Mouse (Mus musculus): ENCODE results near the gene Slc1a3. TPM values are rescaled to one million over a fixed set of nuclear protein-coding genes. Genes with fewer than 3 reads are reported as not detected.

Gene Slc1a3
- polyA plus RNA-seq, 2 experiments: 0.27 to 0.39 TPM

GRCm38 (mm10) chr15:8588065-8588464, 122.5 kb downstream of the Slc1a3 start:
- TF ChIP-seq EP300 (IDR thresholded peaks at IDR 0.05; ENCODE audit: low read depth) (no peak), CTCF (IDR thresholded peaks at IDR 0.05; ENCODE audit: low read depth) (no peak)
- no peaks in the 10 kb centered on the region for H3K4me1 ChIP-seq (replicated peaks; ENCODE audit: control insufficient read depth in 2 of 2, insufficient read depth in 2 of 2, low read length in 1 of 2)
- WGBS (ENCODE audit: insufficient replicate concordance): 65% methylated on average over 5 of the region's 5 CpGs
- H3K9ac ChIP-seq (replicated peaks): no peak overlapping the region
- H3K27ac ChIP-seq: no peak overlapping the region
- no peak overlapping the region for H3K4me2 ChIP-seq (ENCODE audit: low read depth)
- H3K9me3 ChIP-seq (ENCODE audit: control insufficient read depth, low read length): no peaks in the 10 kb centered on the region
- H3K27me3 ChIP-seq (ENCODE audit: control insufficient read depth, insufficient read depth, low read length): no peaks in the 10 kb centered on the region
- ATAC-seq (ENCODE audit: insufficient read depth): no peak
- no peak for DNase-seq (ENCODE audit: low read depth in 3 of 3, low spot score in 3 of 3)
- H3K4me3 ChIP-seq (ENCODE audit: insufficient read depth in 1 of 2, low read depth in 2 of 2, low read length in 2 of 2): no peak overlapping the region
- H3K36me3 ChIP-seq (replicated peaks; ENCODE audit: control insufficient read depth, insufficient read depth, low read depth): no peaks in the 10 kb centered on the region

DNA sequence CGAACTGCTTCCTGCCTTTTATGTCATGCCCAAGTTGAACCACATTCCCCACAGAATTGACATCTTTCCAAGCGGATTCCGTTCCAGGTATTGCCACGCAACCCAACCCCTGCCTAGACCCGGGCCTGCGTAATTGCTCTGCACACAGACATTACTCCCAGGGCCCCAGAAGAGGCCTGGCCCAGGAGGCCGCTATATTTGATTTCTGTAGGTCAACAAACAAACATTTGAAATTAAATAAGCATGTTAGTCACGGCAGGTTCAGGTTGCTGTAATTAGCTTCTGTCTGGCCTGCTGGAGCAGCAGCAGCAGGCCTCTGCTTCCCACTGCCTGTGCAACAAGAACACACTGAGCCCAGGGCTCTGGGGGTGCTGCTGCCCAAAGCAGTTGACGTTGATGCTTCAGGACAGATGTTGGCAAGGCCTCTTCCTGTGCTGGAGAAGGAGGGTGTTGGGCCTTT, 123.7 kb downstream of the Slc1a3 start:
- ATAC-seq (ENCODE audit: insufficient read depth) (no peak), DNase-seq (ENCODE audit: low read depth in 3 of 3, low spot score in 3 of 3) (no peak)
- no peak overlapping the region for H3K4me2 ChIP-seq (ENCODE audit: low read depth)

More for the DNA sequence above, 123.7 kb downstream of the Slc1a3 start:
- H3K27ac ChIP-seq: no peak overlapping the region
- no peaks in the 10 kb centered on the region for H3K36me3 ChIP-seq (replicated peaks; ENCODE audit: control insufficient read depth, insufficient read depth, low read depth)
- no peaks in the 10 kb centered on the region for H3K27me3 ChIP-seq (ENCODE audit: control insufficient read depth, insufficient read depth, low read length)
- no peaks in the 10 kb centered on the region for H3K4me1 ChIP-seq (replicated peaks; ENCODE audit: control insufficient read depth in 2 of 2, insufficient read depth in 2 of 2, low read length in 1 of 2)
- no peak overlapping the region for H3K9ac ChIP-seq (replicated peaks)
- no peaks in the 10 kb centered on the region for H3K9me3 ChIP-seq (ENCODE audit: control insufficient read depth, low read length)
- H3K4me3 ChIP-seq (ENCODE audit: insufficient read depth in 1 of 2, low read depth in 2 of 2, low read length in 2 of 2): no peak overlapping the region
- TF ChIP-seq CTCF (IDR thresholded peaks at IDR 0.05; ENCODE audit: low read depth) (no peak), EP300 (IDR thresholded peaks at IDR 0.05; ENCODE audit: low read depth) (no peak)
- WGBS (ENCODE audit: insufficient replicate concordance): 69% methylated on average over 9 of the region's 9 CpGs

Other genes with a start within 250 kb of the Slc1a3 start
- not detected in 2 replicates for gene Gm2310, start 190.8 kb downstream of the Slc1a3 start, polyA plus RNA-seq (2012; rRNA removed)
- gene Gm2310, start 190.8 kb downstream of the Slc1a3 start, polyA plus RNA-seq (2014; fragmentation: Nextera tagmentation; extraction: Ambion mirVana): not detected in 2 replicates

Data from liver, embryonic 14.5 days (tissue).